Mouse (Mus musculus) lung, adult 2 months (tissue): ENCODE measurements around the gene Tgfb1. TPM values are rescaled to one million over a fixed set of nuclear protein-coding genes. Genes with fewer than 3 reads are reported as not detected.
A peak's percentile ranks its signal among the peaks of the same experiment; 100 is the strongest.

Experiments
- DNase-seq: peaks from one replicate; pipeline ENCODE4 v3.0.0; 2022
- H3K4me1 ChIP-seq: fragments of 200-500 bp; 2 replicates; pipeline ENCODE4 v1.6.1; 2011; ENCODE audit warnings: low read length; ENCODE audit not compliant: control insufficient read depth, insufficient read depth
- H3K4me3 ChIP-seq: fragments of 200-500 bp; replicated peaks from 2 replicates; pipeline ENCODE3; 2011; ENCODE audit warnings: low read depth, mild to moderate bottlenecking, control low read depth, low read length; ENCODE audit errors: extremely low read depth
- CTCF ChIP-seq: fragments of 200-500 bp; IDR thresholded peaks from 2 replicates; pipeline ENCODE4 v1.5.1; 2011; ENCODE audit warnings: mild to moderate bottlenecking, low read length, control low read depth; ENCODE audit not compliant: insufficient read depth
- POLR2A ChIP-seq: fragments of 200-500 bp; IDR thresholded peaks from 2 replicates; pipeline ENCODE4 v1.6.1; 2011; ENCODE audit warnings: low read depth, mild to moderate bottlenecking, control low read depth, low read length, borderline replicate concordance; ENCODE audit errors: extremely low read depth
- WGBS: fragments of 180-500 bp; shearing (Covaris S2); methylation state at CpG from one replicate; pipeline ENCODE4 v1.1.7; 2018; 5-methylcytosine and 5-hydroxymethylcytosine counted together
- polyA plus RNA-seq: library from polyadenylated mRNA; depleted of rRNA; stranded (reverse); fragments of >200 nt; gene quantifications from 2 replicates; pipeline ENCODE4 v1.2.3, GENCODE M21; 2012; rRNA removed

Tgfb1 gene
- polyA plus RNA-seq, 1 experiment: 68.3 TPM

DNA sequence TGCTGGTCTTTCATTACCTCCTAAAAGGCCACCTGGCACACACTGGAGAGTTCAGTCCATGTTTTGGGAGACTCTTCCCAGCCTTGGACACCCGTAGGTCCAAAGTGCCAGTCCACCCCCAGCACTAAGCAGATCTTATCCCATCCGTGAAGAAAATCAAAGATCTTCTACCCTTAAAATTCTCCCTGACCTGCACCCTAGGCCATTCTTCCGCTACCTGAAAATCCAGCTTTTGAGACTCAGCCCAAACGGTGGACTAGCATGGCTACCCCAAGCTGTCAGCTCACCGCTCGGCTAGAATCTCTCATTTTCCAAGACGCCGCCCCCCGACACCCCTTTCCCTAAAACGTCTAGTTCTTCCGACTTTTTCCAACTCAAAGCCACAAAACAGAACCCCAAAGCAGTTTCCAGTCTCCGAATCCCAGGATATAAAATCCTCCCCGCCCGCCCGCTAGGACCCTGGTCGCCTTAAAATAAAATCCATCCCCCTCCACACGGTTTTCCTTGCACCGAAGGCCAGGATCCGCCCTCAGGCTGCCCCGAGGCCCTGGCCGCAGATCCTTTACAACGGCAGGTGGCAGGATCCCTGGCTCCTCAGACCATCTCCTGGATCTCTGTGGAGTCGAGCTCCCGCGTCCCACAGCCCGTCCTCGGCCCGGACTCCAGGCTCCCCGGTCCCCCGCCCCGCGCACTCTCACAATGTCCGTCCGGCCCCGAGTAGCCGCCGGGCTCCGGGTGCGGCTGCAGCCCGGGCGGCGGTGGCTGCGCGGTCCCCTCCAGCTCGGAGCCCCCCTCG is 67.0 kb downstream of the Tgfb1 start:
- peaks cover 11% of the 10 kb centered on the region; the same call in 1 of the 2 replicates for H3K4me1 ChIP-seq
- 1% methylated on average over 46 of the region's 46 CpGs for whole genome bisulfite sequencing
- DNase-seq: no peak
- TF ChIP-seq POLR2A (no peak), CTCF (no peak)
- peak overlapping the region; percentile 80 for H3K4me3 ChIP-seq

- 1% methylated on average over 30 of the region's 30 CpGs for WGBS
- no peak for DNase-seq
- H3K4me1 ChIP-seq: peaks cover 11% of the 10 kb centered on the region; the same call in 1 of the 2 replicates
- TF ChIP-seq CTCF (no peak), POLR2A (peak; percentile 24; the same call in 1 of the 2 replicates)
- H3K4me3 ChIP-seq: peak overlapping the region; percentile 80
Measured at GRCm38 (mm10) chr7:25754439-25754737, 67.6 kb downstream of the Tgfb1 start.

Other genes with a start within 250 kb of the Tgfb1 start
- gene Ceacam1, start 209.4 kb upstream of the Tgfb1 start, polyA plus RNA-seq: 30.9 and 38.6 TPM in 2 replicates
- 0.04 TPM in 1 of 2 replicates, not detected in the other for gene Ceacam2, start 147.1 kb upstream of the Tgfb1 start, polyA plus RNA-seq
- gene Erich4, start 71.1 kb upstream of the Tgfb1 start, polyA plus RNA-seq: not detected in 2 replicates
- 36.3 and 40.9 TPM in 2 replicates for gene Dmac2, start 67.6 kb upstream of the Tgfb1 start, polyA plus RNA-seq
- 15.5 and 15.8 TPM in 2 replicates for gene B3gnt8, start 60.3 kb upstream of the Tgfb1 start, polyA plus RNA-seq
- gene Bckdha, start 28.0 kb upstream of the Tgfb1 start, polyA plus RNA-seq: 140 and 143 TPM in 2 replicates
- gene Exosc5, start 27.8 kb upstream of the Tgfb1 start, polyA plus RNA-seq: 53.1 and 60.8 TPM in 2 replicates
- 0.37 and 0.86 TPM in 2 replicates for gene Tmem91, start 11.8 kb upstream of the Tgfb1 start, polyA plus RNA-seq
- gene B9d2, start 6.2 kb upstream of the Tgfb1 start, polyA plus RNA-seq: 51.7 and 53.4 TPM in 2 replicates
- 60.0 and 69.2 TPM in 2 replicates for gene Ccdc97, start 32.1 kb downstream of the Tgfb1 start, polyA plus RNA-seq
- 43.8 and 49.9 TPM in 2 replicates for gene Hnrnpul1, start 67.8 kb downstream of the Tgfb1 start, polyA plus RNA-seq
- 91.8 and 92.0 TPM in 2 replicates for gene Axl, start 101.7 kb downstream of the Tgfb1 start, polyA plus RNA-seq
- 116 and 135 TPM in 2 replicates for gene Cyp2s1, start 129.9 kb downstream of the Tgfb1 start, polyA plus RNA-seq
- gene Cyp2b10, start 210.6 kb downstream of the Tgfb1 start, polyA plus RNA-seq: 120 and 161 TPM in 2 replicates